Mouse (Mus musculus) small intestine, adult 10 weeks (tissue): ENCODE results near the gene Xbp1. TPM values are rescaled to one million over a fixed set of nuclear protein-coding genes. Genes with fewer than 3 reads are reported as not detected.

ENCODE experiments used
- polyA plus RNA-seq: library from polyadenylated mRNA; stranded (reverse); fragments of 350-450 nt; fragmentation: Illumina TruSeq; extraction: RNeasy Lipid Tissue Mini Kit (QIAGEN cat#74804); gene quantifications from one replicate; pipeline ENCODE4 v1.2.3, GENCODE M21; 2014; ENCODE audit warnings: low replicate concordance

Gene Xbp1
- 193 TPM for polyA plus RNA-seq

GRCm38 (mm10) chr11:5520412-5521265 is at the start of gene Xbp1:
Xbp1 (plus strand) TSS chr11:5520659.

GRCm38 (mm10) chr11:5541799-5542481 is 21.5 kb downstream of the Xbp1 start, which contains the start of gene Ccdc117:
Ccdc117 (minus strand) TSS chr11:5542187.

GRCm38 (mm10) chr11:5569474-5569873 is 49.0 kb downstream of the Xbp1 start, which contains the start of gene Ankrd36:
Ankrd36 (plus strand) TSS chr11:5569684.

Other genes with a start within 250 kb of the Xbp1 start
- gene Znrf3, start 75.8 kb upstream of the Xbp1 start, polyA plus RNA-seq = 3.4 TPM
- gene Ccdc117, start 21.5 kb downstream of the Xbp1 start, polyA plus RNA-seq = 25.1 TPM
- gene Ankrd36, start 49.0 kb downstream of the Xbp1 start, polyA plus RNA-seq = not detected
- gene Mrps24, start 195.0 kb downstream of the Xbp1 start, polyA plus RNA-seq = 3.2 TPM
- gene Urgcp, start 241.7 kb downstream of the Xbp1 start, polyA plus RNA-seq = 5.7 TPM